Mouse (Mus musculus): Measurements from ENCODE around the gene Psg16. TPM values are rescaled to one million over a fixed set of nuclear protein-coding genes. Genes with fewer than 3 reads are reported as not detected.

Psg16 gene
- polyA plus RNA-seq, 1 experiment from 2014 or later, result 0.11 TPM

GRCm38 (mm10) chr7:17155634-17156033 is 81.8 kb downstream of the Psg16 start:
- H3K27ac ChIP-seq (replicated peaks), result no peak overlapping the region
- H3K4me3 ChIP-seq (replicated peaks), result no peak overlapping the region
- H3K36me3 ChIP-seq, result no peaks in the 10 kb centered on the region
- H3K9ac ChIP-seq, result no peak overlapping the region
- 32% methylated on average over 2 of the region's 2 CpGs for WGBS
- H3K4me2 ChIP-seq (replicated peaks), result no peak overlapping the region
- no peaks in the 10 kb centered on the region for H3K4me1 ChIP-seq
- no peak for ATAC-seq (ENCODE audit: insufficient number of reproducible peaks, low FRiP score, low TSS enrichment, low read depth)
- no peaks in the 10 kb centered on the region for H3K27me3 ChIP-seq
- H3K9me3 ChIP-seq (replicated peaks), result no peaks in the 10 kb centered on the region; the same call in 1 of the 2 replicates

DNA sequence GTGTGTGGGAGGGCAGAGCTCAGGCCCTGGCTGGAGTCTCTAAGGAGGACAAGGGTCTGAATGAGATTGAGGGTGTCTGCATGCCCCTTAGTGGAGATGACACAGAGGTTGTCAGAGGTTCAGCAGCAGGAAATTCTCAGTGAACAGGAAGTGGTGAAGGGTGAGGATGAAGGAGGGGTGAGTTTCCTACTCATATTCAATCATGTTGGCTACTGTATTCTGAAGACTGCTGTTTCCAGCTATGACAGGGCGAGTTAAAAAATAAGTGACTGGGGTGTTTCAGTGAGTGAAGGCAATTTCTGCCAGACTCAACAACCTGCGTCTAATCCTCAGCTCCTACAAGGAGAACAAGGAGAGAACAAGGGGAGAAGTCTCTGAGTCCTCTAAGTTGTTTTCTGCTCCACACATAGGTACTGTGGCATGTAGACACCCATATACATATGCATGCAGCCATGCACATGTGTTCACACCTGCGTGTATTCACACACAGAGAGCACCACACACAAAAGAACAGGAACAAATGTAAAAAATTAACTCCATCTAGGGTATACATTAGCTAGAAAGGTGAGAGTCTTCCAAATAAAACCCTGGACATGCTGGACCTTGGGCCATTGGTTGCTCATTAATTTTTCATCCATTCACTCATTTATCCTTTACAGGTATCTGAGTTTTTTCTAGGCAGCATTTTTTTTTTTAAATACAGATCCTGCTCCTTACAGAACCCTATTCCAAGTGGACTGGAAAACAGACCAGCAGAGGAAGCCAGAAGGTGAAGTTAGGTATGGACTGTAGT is 83.2 kb downstream of the Psg16 start:
- Histone ChIP-seq H3K27ac (replicated peaks) (no peak overlapping the region), H3K4me1 (no peaks in the 10 kb centered on the region), H3K36me3 (no peaks in the 10 kb centered on the region), H3K27me3 (no peaks in the 10 kb centered on the region), H3K9me3 (replicated peaks) (no peaks in the 10 kb centered on the region; the same call in 1 of the 2 replicates), H3K4me3 (replicated peaks) (no peak overlapping the region), H3K9ac (no peak overlapping the region), H3K4me2 (replicated peaks) (no peak overlapping the region)
- no peak for ATAC-seq (ENCODE audit: insufficient number of reproducible peaks, low FRiP score, low TSS enrichment, low read depth)
- WGBS, result 76% methylated on average over 3 of the region's 3 CpGs

DNA sequence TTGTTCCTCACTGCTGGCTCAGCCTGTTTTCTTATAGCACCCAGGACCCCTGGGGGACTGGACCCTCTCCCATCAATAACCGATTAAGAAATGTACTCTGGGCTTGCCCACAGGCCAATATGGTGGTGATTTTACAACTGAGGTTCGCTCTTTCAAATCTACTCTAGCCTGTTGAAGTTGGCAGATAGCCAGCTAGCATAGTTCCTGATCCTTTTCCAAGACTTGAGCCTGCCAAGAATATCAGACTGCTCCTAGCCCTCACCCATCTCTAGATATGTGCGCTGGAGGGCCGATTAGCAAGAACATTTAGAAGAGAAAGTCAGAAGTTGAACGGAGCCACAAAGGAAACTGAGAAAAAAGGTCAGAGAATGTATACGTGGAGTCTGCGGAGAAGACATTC is 85.2 kb downstream of the Psg16 start:
- H3K9me3 ChIP-seq (replicated peaks), result peaks cover 3% of the 10 kb centered on the region; the same call in 1 of the 2 replicates
- no peak overlapping the region for H3K27ac ChIP-seq (replicated peaks)
- H3K27me3 ChIP-seq, result no peaks in the 10 kb centered on the region
- H3K36me3 ChIP-seq, result no peaks in the 10 kb centered on the region
- H3K9ac ChIP-seq, result no peak overlapping the region
- H3K4me1 ChIP-seq, result no peaks in the 10 kb centered on the region
- no peak overlapping the region for H3K4me2 ChIP-seq (replicated peaks)
- WGBS, result 79% methylated on average over 7 of the region's 7 CpGs
- ATAC-seq (ENCODE audit: insufficient number of reproducible peaks, low FRiP score, low TSS enrichment, low read depth), result no peak
- no peak overlapping the region for H3K4me3 ChIP-seq (replicated peaks)

DNA sequence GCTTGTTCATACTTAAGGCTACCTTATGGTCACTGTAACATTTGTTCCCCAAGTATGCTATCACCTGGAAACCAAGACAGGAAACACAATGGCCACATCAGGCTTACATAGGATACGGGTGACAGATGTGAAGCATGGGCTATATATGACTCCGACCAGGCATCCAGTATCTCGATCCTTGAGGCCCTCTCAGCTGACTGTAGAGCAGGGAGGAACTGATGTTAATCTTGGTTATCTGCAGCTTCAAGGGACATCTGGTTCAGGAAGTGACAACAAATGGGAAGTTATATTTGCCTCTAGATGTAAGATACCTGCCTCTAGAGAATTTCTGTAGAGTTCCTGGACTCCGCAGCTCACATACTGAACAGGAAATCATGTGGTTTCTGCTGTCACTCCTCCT is 98.0 kb downstream of the Psg16 start:
- Histone ChIP-seq H3K36me3 (no peaks in the 10 kb centered on the region), H3K9me3 (replicated peaks) (no peaks in the 10 kb centered on the region), H3K4me1 (no peaks in the 10 kb centered on the region), H3K4me2 (replicated peaks) (no peak overlapping the region), H3K27me3 (no peaks in the 10 kb centered on the region), H3K27ac (replicated peaks) (no peak overlapping the region), H3K4me3 (replicated peaks) (no peak overlapping the region), H3K9ac (no peak overlapping the region)
- ATAC-seq (ENCODE audit: insufficient number of reproducible peaks, low FRiP score, low TSS enrichment, low read depth), result no peak
- 88% methylated on average over 4 of the region's 4 CpGs for WGBS

Other genes with a start within 250 kb of the Psg16 start
- 22.1 and 23.0 TPM in 2 replicates for gene Prkd2, start 231.1 kb upstream of the Psg16 start, polyA plus RNA-seq (2015; fragmentation: Nextera tagmentation; extraction: Ambion mirVana)
- gene Dact3, start 198.7 kb upstream of the Psg16 start, polyA plus RNA-seq (2015; fragmentation: Nextera tagmentation; extraction: Ambion mirVana), result 5.4 and 6.3 TPM in 2 replicates
- 27.8 and 36.3 TPM in 2 replicates for gene Gng8, start 182.3 kb upstream of the Psg16 start, polyA plus RNA-seq (2015; fragmentation: Nextera tagmentation; extraction: Ambion mirVana)
- gene Ptgir, start 167.6 kb upstream of the Psg16 start, polyA plus RNA-seq (2015; fragmentation: Nextera tagmentation; extraction: Ambion mirVana), result 2.5 and 3.1 TPM in 2 replicates
- 117 and 138 TPM in 2 replicates for gene Calm3, start 149.9 kb upstream of the Psg16 start, polyA plus RNA-seq (2015; fragmentation: Nextera tagmentation; extraction: Ambion mirVana)
- 22.4 and 26.0 TPM in 2 replicates for gene Pnmal2, start 129.4 kb upstream of the Psg16 start, polyA plus RNA-seq (2015; fragmentation: Nextera tagmentation; extraction: Ambion mirVana)
- 1.8 and 2.9 TPM in 2 replicates for gene Pnmal1, start 114.4 kb upstream of the Psg16 start, polyA plus RNA-seq (2015; fragmentation: Nextera tagmentation; extraction: Ambion mirVana)
- 0.28 and 0.32 TPM in 2 replicates for gene Gm42372, start 91.0 kb upstream of the Psg16 start, polyA plus RNA-seq (2015; fragmentation: Nextera tagmentation; extraction: Ambion mirVana)
- 41.5 and 43.9 TPM in 2 replicates for gene Ccdc8, start 81.3 kb upstream of the Psg16 start, polyA plus RNA-seq (2015; fragmentation: Nextera tagmentation; extraction: Ambion mirVana)
- gene Ppp5c, start 46.1 kb upstream of the Psg16 start, polyA plus RNA-seq (2015; fragmentation: Nextera tagmentation; extraction: Ambion mirVana), result 112 and 113 TPM in 2 replicates
- gene Hif3a, start 11.6 kb upstream of the Psg16 start, polyA plus RNA-seq (2015; fragmentation: Nextera tagmentation; extraction: Ambion mirVana), result 27.9 and 31.2 TPM in 2 replicates
- not detected in 2 replicates for gene Ceacam3, start 76.2 kb downstream of the Psg16 start, polyA plus RNA-seq (2015; fragmentation: Nextera tagmentation; extraction: Ambion mirVana)
- gene Psg29, start 129.4 kb downstream of the Psg16 start, polyA plus RNA-seq (2015; fragmentation: Nextera tagmentation; extraction: Ambion mirVana), result not detected in 2 replicates

All from embryonic facial prominence, embryonic 15.5 days (tissue).